Mouse (Mus musculus) MEL (cell line): ENCODE data around the gene Ccl12. TPM values are rescaled to one million over a fixed set of nuclear protein-coding genes. Genes with fewer than 3 reads are reported as not detected.

Experiments used
- DNase-seq: peaks from one replicate; pipeline ENCODE4 v3.0.0; 2011; ENCODE audit warnings: low read depth, low spot score
- H3K27ac ChIP-seq: 2 replicates; pipeline ENCODE4 v1.5.1; 2012; ENCODE audit warnings: low read depth, mild to moderate bottlenecking, control low read depth, low read length, moderate library complexity; ENCODE audit not compliant: control insufficient read depth
- H3K27me3 ChIP-seq, 2 experiments: fragments of 150-350 bp in 1 of 2; sonication (generic) in 1 of 2; 2 replicates each; pipeline ENCODE4 v1.6.1; 2012; ENCODE audit warnings: low read length in 2 of 2, mild to moderate bottlenecking in 2 of 2, improper control_type of control experiment in 1 of 2, moderate library complexity in 1 of 2; ENCODE audit not compliant: insufficient read depth in 2 of 2, control insufficient read depth in 1 of 2
- H3K36me3 ChIP-seq, 2 experiments: 2 replicates each; pipeline ENCODE4 v1.6.1; 2012 to 2014; ENCODE audit warnings: low read length in 2 of 2, improper control_type of control experiment in 1 of 2, inconsistent platforms in 1 of 2, mild to moderate bottlenecking in 1 of 2; ENCODE audit not compliant: insufficient read depth in 2 of 2, control insufficient read depth in 1 of 2
- H3K4me1 ChIP-seq, 2 experiments: fragments of 150-350 bp in 1 of 2; sonication (generic) in 1 of 2; 2 replicates each; pipeline ENCODE4 v1.6.1; 2012; ENCODE audit warnings: low read length in 2 of 2, improper control_type of control experiment in 1 of 2, mild to moderate bottlenecking in 1 of 2; ENCODE audit not compliant: insufficient read depth in 2 of 2, control insufficient read depth in 1 of 2
- H3K4me3 ChIP-seq, 2 experiments: fragments of 150-350 bp in 1 of 2; sonication (generic) in 1 of 2; 2 replicates each; pipeline ENCODE4 v1.5.1; 2012; ENCODE audit warnings: low read depth in 2 of 2, low read length in 2 of 2, mild to moderate bottlenecking in 2 of 2, moderate library complexity in 2 of 2, control low read depth in 1 of 2, improper control_type of control experiment in 1 of 2; ENCODE audit not compliant: control insufficient read depth in 1 of 2, insufficient read depth in 1 of 2
- H3K79me2 ChIP-seq: 2 replicates; pipeline ENCODE4 v1.6.1; 2012; ENCODE audit warnings: mild to moderate bottlenecking, low read length, moderate library complexity; ENCODE audit not compliant: control insufficient read depth, poor library complexity, insufficient read depth
- H3K9ac ChIP-seq: 2 replicates; pipeline ENCODE4 v1.6.1; 2012; ENCODE audit warnings: low read depth, mild to moderate bottlenecking, control low read depth, low read length, moderate library complexity; ENCODE audit not compliant: control insufficient read depth, poor library complexity, severe bottlenecking
- H3K9me3 ChIP-seq: fragments of 150-350 bp; sonication (generic); replicated peaks from 2 replicates; pipeline ENCODE4 v1.6.1; 2012; ENCODE audit warnings: mild to moderate bottlenecking, low read length, improper control_type of control experiment, moderate library complexity; ENCODE audit not compliant: insufficient read depth
- BHLHE40 ChIP-seq: IDR thresholded peaks from 2 replicates; pipeline ENCODE4 v1.6.1; 2012; ENCODE audit warnings: low read depth, mild to moderate bottlenecking, inconsistent platforms, low read length, improper control_type of control experiment, borderline replicate concordance
- CHD1 ChIP-seq: IDR thresholded peaks from 2 replicates; pipeline ENCODE4 v1.6.1; 2012; ENCODE audit warnings: low read depth, mild to moderate bottlenecking, inconsistent platforms, low read length, improper control_type of control experiment
- CHD2 ChIP-seq: IDR thresholded peaks from 2 replicates; pipeline ENCODE4 v1.6.1; 2011; ENCODE audit warnings: low read length, improper control_type of control experiment
- CTCF ChIP-seq, 3 experiments: IDR thresholded peaks in 2 of 3; conservative IDR thresholded peaks in 1 of 3; 2 replicates each; pipeline ENCODE4 v1.5.1; 2011 to 2012; ENCODE audit warnings: low read length in 3 of 3, low read depth in 2 of 3, mild to moderate bottlenecking in 2 of 3, improper control_type of control experiment in 1 of 3, inconsistent platforms in 1 of 3, mixed read lengths in 1 of 3, moderate library complexity in 1 of 3; ENCODE audit not compliant: control insufficient read depth in 1 of 3, insufficient read depth in 1 of 3, poor library complexity in 1 of 3, severe bottlenecking in 1 of 3
- ETS1 ChIP-seq: IDR thresholded peaks from 2 replicates; pipeline ENCODE4 v1.6.1; 2012; ENCODE audit warnings: low read depth, mild to moderate bottlenecking, inconsistent platforms, low read length, improper control_type of control experiment, moderate library complexity
- GATA1 ChIP-seq: IDR thresholded peaks from 2 replicates; pipeline ENCODE4 v1.6.1; 2011; ENCODE audit warnings: low read depth, low read length, improper control_type of control experiment
- HCFC1 ChIP-seq: IDR thresholded peaks from 2 replicates; pipeline ENCODE4 v1.6.1; 2012; ENCODE audit warnings: low read depth, mild to moderate bottlenecking, inconsistent platforms, low read length, improper control_type of control experiment, moderate library complexity
- JUND ChIP-seq: IDR thresholded peaks from 2 replicates; pipeline ENCODE4 v1.6.1; 2011; ENCODE audit warnings: low read depth, mild to moderate bottlenecking, improper control_type of control experiment, low read length
- MAX ChIP-seq: IDR thresholded peaks from 2 replicates; pipeline ENCODE4 v1.6.1; 2011; ENCODE audit warnings: low read length, improper control_type of control experiment
- MXI1 ChIP-seq: IDR thresholded peaks from 2 replicates; pipeline ENCODE4 v1.6.1; 2011; ENCODE audit warnings: mild to moderate bottlenecking, low read depth, low read length, improper control_type of control experiment
- MYC ChIP-seq: IDR thresholded peaks from 2 replicates; pipeline ENCODE4 v1.6.1; 2011; ENCODE audit warnings: low read depth, mild to moderate bottlenecking, low read length, improper control_type of control experiment, moderate library complexity
- NRF1 ChIP-seq: IDR thresholded peaks from 2 replicates; pipeline ENCODE4 v1.6.1; 2014; ENCODE audit warnings: low read depth, mild to moderate bottlenecking, inconsistent platforms, low read length, improper control_type of control experiment, moderate library complexity; ENCODE audit not compliant: poor library complexity, insufficient read depth, severe bottlenecking
- POLR2A ChIP-seq, 2 experiments: IDR thresholded peaks; 2 replicates each; pipeline ENCODE4 v1.6.1; 2011 to 2012; ENCODE audit warnings: low read length in 2 of 2, mild to moderate bottlenecking in 2 of 2, control low read depth in 1 of 2, improper control_type of control experiment in 1 of 2, low read depth in 1 of 2, moderate library complexity in 1 of 2; ENCODE audit not compliant: control insufficient read depth in 1 of 2, insufficient read depth in 1 of 2, poor library complexity in 1 of 2
- POLR2AphosphoS2 ChIP-seq: IDR thresholded peaks from 2 replicates; pipeline ENCODE4 v1.6.1; 2011; ENCODE audit warnings: low read length, improper control_type of control experiment
- RAD21 ChIP-seq: IDR thresholded peaks from 2 replicates; pipeline ENCODE4 v1.6.1; 2011; ENCODE audit warnings: mild to moderate bottlenecking, low read depth, low read length, improper control_type of control experiment
- RCOR1 ChIP-seq: IDR thresholded peaks from 2 replicates; pipeline ENCODE4 v1.6.1; 2012; ENCODE audit warnings: low read depth, mild to moderate bottlenecking, inconsistent platforms, low read length, improper control_type of control experiment
- SMC3 ChIP-seq: IDR thresholded peaks from 2 replicates; pipeline ENCODE4 v1.6.1; 2011; ENCODE audit warnings: low read depth, low read length, improper control_type of control experiment
- TAL1 ChIP-seq: IDR thresholded peaks from 2 replicates; pipeline ENCODE4 v1.6.1; 2012; ENCODE audit warnings: mild to moderate bottlenecking, inconsistent platforms, low read length, moderate library complexity, mixed read lengths
- TCF12 ChIP-seq: IDR thresholded peaks from 2 replicates; pipeline ENCODE4 v1.6.1; 2014; ENCODE audit warnings: low read depth, mild to moderate bottlenecking, inconsistent platforms, low read length, improper control_type of control experiment, moderate library complexity
- UBTF ChIP-seq: IDR thresholded peaks from 2 replicates; pipeline ENCODE4 v1.6.1; 2012; ENCODE audit warnings: low read depth, mild to moderate bottlenecking, inconsistent platforms, low read length, improper control_type of control experiment, moderate library complexity, borderline replicate concordance; ENCODE audit not compliant: insufficient read depth
- USF2 ChIP-seq, 2 experiments: IDR thresholded peaks; 2 replicates each; pipeline ENCODE4 v1.6.1; 2011 to 2012; ENCODE audit warnings: improper control_type of control experiment in 2 of 2, low read length in 2 of 2, borderline replicate concordance in 1 of 2, inconsistent platforms in 1 of 2, low read depth in 1 of 2, mild to moderate bottlenecking in 1 of 2; ENCODE audit not compliant: insufficient read depth in 1 of 2
- ZMIZ1 ChIP-seq: IDR thresholded peaks from 2 replicates; pipeline ENCODE4 v1.6.1; 2012; ENCODE audit warnings: low read depth, mild to moderate bottlenecking, inconsistent platforms, low read length, improper control_type of control experiment, moderate library complexity
- ZNF384 ChIP-seq: IDR thresholded peaks from 2 replicates; pipeline ENCODE4 v1.6.1; 2012; ENCODE audit warnings: low read depth, mild to moderate bottlenecking, inconsistent platforms, low read length, improper control_type of control experiment
- polyA plus RNA-seq, 2 experiments: library from polyadenylated mRNA; stranded (reverse) in 1 of 2; unstranded in 1 of 2; fragments of >175 nt in 1 of 2; fragments of >200 nt in 1 of 2; gene quantifications; 2 replicates each; pipeline versions ENCODE4 v1.2.1 to v1.2.4; 2012; ENCODE audit warnings: low replicate concordance in 2 of 2, low read depth in 1 of 2; ENCODE audit not compliant: insufficient read length in 2 of 2, insufficient read depth in 1 of 2, missing spikeins in 1 of 2
- total RNA-seq: library from RNA; depleted of rRNA; stranded (reverse); fragments of 300-350 nt; gene quantifications from 2 replicates; pipeline ENCODE4 v1.2.3, GENCODE M21; 2012

Ccl12 gene
- total and polyA plus RNA-seq, 3 experiments: not detected

- no peak within 1 kb of the TSS for H3K27ac ChIP-seq
- H3K4me3 ChIP-seq: no peak within 1 kb of the TSS
- no peaks in the 10 kb centered on the region for H3K9me3 ChIP-seq
- no peaks in the 10 kb centered on the region for H3K79me2 ChIP-seq
- H3K36me3 ChIP-seq: no peaks in the 10 kb centered on the region
- H3K4me1 ChIP-seq: no peaks in the 10 kb centered on the region
- H3K27me3 ChIP-seq: no peaks in the 10 kb centered on the region
- H3K9ac ChIP-seq: no peak within 1 kb of the TSS
- TF ChIP-seq JUND: no peak
- no peak for TF ChIP-seq ETS1
- TF ChIP-seq MAX: no peak
- TF ChIP-seq HCFC1: no peak
- TF ChIP-seq CHD1: no peak
- no peak for TF ChIP-seq ZMIZ1
- TF ChIP-seq MYC: no peak
- no peak for TF ChIP-seq UBTF
- TF ChIP-seq CHD2: no peak
- no peak for TF ChIP-seq NRF1
- TF ChIP-seq POLR2A (IDR thresholded peaks at IDR 0.05; ENCODE audit: control insufficient read depth in 1 of 2, insufficient read depth in 1 of 2, low read depth in 1 of 2, low read length in 2 of 2, poor library complexity in 1 of 2): no peak
- TF ChIP-seq RCOR1: no peak
- TF ChIP-seq ZNF384: no peak
- TF ChIP-seq CTCF (IDR thresholded peaks at IDR 0.05 in 2 of 3, conservative IDR thresholded peaks at IDR 0.05 in 1 of 3; ENCODE audit: control insufficient read depth in 1 of 3, insufficient read depth in 1 of 3, low read depth in 2 of 3, low read length in 3 of 3, poor library complexity in 1 of 3, severe bottlenecking in 1 of 3): no peak
- no peak for TF ChIP-seq RAD21
- DNase-seq: no peak
Observed at GRCm38 (mm10) chr11:82114885-82115284, 13.2 kb downstream of the Ccl12 start, which contains the start of gene Ccl8. Gene Ccl8 (plus strand): TSS chr11:82115185.

- no peak overlapping the region for H3K27ac ChIP-seq
- no peaks in the 10 kb centered on the region for H3K27me3 ChIP-seq
- TF ChIP-seq MXI1 (no peak), SMC3 (no peak), BHLHE40 (no peak), CHD1 (no peak), TCF12 (no peak), USF2 (IDR thresholded peaks at IDR 0.05; ENCODE audit: borderline replicate concordance in 1 of 2, insufficient read depth in 1 of 2, low read depth in 1 of 2, low read length in 2 of 2) (no peak), TAL1 (no peak), HCFC1 (no peak), GATA1 (no peak), POLR2AphosphoS2 (no peak)
- no peak overlapping the region for H3K4me3 ChIP-seq
- no peak overlapping the region for H3K9ac ChIP-seq
- DNase-seq: no peak
- no peaks in the 10 kb centered on the region for H3K9me3 ChIP-seq
- no peaks in the 10 kb centered on the region for H3K36me3 ChIP-seq
- H3K4me1 ChIP-seq: no peaks in the 10 kb centered on the region
- H3K79me2 ChIP-seq: no peaks in the 10 kb centered on the region
Observed at GRCm38 (mm10) chr11:82116041-82116440, 14.4 kb downstream of the Ccl12 start.
